Mouse (Mus musculus) common myeloid progenitor, adult 5-6 weeks (primary cell): ENCODE results near the gene Ephx1. TPM values are rescaled to one million over a fixed set of nuclear protein-coding genes. Genes with fewer than 3 reads are reported as not detected.
"Not testable (repeated sequence)": the region's sequence is repeated elsewhere in the genome, so short reads cannot be mapped to it uniquely, and the experiment has no call there.

Source experiments
- ATAC-seq: replicated peaks from 2 replicates; pipeline ENCODE4 v1.8.0; 2016; ENCODE audit warnings: low read depth, mild to moderate bottlenecking, moderate TSS enrichment, inconsistent platforms; ENCODE audit not compliant: poor library complexity, severe bottlenecking
- total RNA-seq: library from RNA; stranded (forward); fragments of 200-1000, 187-1606 nt; gene quantifications from 2 replicates; pipeline ENCODE4 v1.2.3, GENCODE M21; 2017

Ephx1 gene
- total RNA-seq, 1 experiment from 2014 or later, result 1.1 TPM

DNA sequence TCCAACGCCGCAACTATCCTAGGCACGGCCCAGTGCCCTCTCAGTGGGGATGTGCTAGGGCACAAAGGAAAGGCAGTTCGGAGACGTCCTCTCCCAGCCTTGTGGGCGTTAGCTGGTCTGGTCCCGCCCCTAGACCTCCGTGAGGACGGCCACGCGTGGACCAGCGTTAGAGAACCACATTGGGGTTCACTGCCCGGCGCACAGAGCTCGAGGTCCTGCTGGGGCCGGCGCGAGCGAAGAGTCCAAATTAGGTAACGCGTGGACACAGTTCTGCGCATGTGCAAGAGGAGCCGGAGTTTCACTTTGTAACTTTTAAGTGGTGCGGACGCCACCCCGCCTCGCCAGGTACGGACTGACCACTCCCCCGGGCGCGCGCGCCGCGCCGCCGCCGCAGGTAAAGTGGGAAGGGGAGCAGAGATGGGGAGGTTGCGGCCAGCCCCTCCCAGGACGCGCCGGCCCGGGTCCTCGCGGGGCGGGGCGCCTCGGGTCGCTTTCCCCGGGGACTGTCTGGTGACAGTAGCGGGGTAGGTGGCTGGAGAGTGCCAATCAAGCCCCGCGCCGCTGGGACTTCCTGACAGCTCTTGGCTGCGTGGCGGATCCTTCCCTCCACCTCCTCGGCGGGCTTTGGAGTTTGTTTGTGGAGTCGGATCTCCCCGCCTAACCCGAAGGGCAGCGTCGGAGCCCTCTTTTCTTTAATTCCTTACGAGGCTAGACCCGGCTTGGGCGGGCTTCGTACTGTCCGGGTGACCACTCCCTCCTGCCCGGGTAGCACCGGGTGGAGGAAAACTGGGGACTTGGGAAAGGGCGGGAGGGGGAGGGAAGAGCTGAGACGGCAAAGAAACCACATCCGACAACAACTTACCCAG is 78.3 kb downstream of the Ephx1 start, which contains the start of gene Tmem63a:
Gene Tmem63a, plus strand, starts transcription at position 179 of the 866 bp plus-strand sequence.
- peak; percentile 30 for ATAC-seq

DNA sequence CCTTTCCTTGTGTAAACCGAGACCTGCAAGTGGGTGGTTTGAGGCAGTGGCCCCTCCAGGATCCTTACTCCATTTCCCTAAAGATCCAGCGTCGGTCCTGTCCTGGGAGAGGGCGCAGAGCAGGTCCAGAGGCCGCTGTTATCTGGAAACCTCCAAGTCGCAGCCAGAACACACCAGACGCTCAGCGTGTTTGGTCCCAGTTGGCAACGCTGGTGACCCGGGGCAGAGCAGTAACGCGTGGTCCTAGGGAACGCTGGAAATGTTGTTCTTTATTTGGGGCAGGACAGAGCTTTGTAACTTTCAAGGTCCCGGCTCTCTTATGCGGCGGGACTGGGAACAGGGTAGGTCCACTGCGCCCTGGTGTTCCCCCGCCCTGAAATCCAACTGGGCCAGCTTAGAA is 79.0 kb downstream of the Ephx1 start:
- no peak for ATAC-seq

DNA sequence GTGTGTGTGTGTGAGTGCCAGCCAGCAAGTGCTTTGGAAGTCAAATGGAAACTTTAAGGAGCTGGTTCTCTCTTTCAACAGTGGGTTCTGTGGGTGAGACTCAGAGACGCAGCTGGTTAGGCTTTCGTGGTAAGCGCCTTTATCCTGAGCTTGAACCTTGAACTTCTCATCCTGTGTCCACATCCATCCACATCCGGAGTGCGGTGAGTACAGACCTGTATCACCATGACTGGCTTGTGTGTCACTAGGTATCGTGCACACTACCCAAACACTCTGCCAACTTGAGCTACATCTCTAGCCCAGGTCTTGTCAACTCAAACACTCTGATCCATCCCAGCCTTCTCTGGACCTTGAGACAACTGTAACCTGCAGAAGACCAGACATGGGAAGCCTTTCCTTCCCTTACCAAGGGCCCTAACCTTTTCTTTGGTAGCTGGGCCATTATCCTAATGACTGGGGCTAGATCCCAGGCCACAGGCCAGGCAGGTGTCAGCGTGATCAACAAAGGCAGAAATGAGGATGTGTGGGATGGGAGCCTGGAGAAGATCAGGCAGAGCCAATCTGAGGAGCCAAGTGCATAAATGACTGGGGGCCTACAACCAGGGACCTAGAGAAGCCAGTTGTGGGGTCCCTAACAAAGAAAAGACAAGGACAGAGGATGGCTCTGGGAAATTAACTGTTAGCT is 79.8 kb downstream of the Ephx1 start:
- ATAC-seq, result 0 out of 2 replicates have a peak, but pooled peaks have one; percentile 7

DNA sequence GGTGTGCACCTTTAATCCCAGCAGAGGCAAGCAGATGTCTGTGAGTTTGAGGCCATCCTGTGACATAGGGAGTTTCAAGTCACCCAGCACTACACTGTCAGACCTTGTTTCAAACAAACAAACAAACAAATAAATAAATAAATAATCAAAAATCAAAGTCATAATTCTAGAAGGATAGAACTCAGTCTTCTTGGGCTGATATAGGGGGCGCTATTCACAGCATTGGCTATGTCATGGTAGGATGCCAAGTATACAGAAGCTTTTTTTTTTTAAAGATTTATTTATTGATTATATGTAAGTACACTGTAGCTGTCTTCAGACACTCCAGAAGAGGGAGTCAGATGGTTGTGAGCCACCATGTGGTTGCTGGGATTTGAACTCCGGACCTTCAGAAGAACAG is 81.9 kb downstream of the Ephx1 start:
- ATAC-seq, result not testable (repeated sequence)

DNA sequence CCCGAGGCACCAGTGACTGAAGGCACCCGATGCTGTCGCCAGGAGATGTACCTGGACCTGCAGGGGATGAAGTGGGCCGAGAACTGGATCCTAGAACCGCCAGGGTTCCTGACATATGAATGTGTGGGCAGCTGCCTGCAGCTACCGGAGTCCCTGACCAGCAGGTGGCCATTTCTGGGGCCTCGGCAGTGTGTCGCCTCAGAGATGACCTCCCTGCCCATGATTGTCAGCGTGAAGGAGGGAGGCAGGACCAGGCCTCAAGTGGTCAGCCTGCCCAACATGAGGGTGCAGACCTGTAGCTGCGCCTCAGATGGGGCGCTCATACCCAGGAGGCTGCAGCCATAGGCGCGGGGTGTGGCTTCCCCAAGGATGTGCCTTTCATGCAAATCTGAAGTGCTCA is 83.1 kb downstream of the Ephx1 start:
- not testable (repeated sequence) for ATAC-seq

DNA sequence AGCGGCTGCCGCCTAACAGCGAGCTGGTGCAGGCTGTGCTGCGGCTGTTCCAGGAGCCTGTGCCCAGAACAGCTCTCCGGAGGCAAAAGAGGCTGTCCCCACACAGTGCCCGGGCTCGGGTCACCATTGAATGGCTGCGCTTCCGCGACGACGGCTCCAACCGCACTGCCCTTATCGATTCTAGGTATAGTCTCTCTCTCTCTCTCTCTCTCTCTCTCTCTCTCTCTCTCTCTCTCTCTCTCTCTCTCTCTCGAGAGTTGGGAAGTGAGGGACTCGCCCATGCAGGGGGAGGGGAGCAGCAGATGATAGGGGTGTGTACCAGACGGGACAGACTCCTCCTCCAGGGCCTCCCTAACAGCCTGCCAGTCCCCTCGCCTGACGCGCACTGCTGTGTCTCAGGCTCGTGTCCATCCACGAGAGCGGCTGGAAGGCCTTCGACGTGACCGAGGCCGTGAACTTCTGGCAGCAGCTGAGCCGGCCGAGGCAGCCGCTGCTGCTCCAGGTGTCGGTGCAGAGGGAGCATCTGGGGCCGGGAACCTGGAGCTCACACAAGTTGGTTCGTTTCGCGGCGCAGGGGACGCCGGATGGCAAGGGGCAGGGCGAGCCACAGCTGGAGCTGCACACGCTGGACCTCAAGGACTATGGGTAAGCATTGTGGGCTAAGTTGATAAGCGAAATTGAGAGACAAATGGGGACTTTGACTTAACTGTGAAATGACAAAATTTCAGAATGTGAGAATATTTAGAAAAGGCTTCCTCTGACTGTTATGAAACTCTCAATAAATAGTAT is 83.9 kb downstream of the Ephx1 start:
- ATAC-seq, result peak; percentile 86

DNA sequence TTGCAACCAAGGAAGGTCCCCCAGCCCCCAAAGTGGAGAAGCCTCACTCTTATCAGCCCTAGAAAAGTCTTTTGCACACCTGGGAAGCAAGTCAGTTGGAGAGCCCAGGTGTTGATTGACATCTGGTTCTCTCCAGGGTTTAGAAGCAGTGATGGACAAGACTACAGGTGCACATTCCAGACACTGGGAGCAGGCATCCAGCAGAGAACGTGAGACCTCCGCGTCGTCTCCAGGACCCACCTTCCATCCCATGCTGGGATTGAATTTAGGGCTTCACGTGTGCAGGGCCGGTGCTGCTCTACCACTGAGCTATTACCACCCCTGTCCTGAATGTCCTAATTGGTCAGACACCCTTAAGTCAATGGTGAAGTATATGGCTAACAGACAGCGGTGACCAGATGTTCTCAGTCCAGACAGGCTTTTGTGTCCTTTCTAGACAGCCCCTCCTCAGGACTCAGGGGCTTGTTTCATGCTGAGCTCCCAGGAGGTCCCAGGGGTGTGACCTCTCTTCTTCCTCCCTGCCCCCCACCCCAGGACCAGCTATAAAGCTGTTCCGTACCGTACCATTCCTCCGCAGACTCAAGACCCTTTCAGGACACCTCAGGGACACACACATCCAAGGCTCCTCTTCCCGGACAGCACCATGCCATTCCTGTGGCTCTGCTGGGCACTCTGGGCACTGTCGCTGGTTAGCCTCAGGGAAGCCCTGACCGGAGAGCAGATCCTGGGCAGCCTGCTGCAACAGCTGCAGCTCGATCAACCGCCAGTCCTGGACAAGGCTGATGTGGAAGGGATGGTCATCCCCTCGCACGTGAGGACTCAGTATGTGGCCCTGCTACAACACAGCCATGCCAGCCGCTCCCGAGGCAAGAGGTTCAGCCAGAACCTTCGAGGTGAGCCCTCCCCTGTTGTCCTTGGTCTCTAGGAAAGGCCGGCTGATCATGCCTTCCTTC is 86.0 kb downstream of the Ephx1 start, which contains the start of gene Lefty1:
Gene Lefty1, plus strand, starts transcription at position 556 of the 953 bp plus-strand sequence.
- no peak for ATAC-seq

DNA sequence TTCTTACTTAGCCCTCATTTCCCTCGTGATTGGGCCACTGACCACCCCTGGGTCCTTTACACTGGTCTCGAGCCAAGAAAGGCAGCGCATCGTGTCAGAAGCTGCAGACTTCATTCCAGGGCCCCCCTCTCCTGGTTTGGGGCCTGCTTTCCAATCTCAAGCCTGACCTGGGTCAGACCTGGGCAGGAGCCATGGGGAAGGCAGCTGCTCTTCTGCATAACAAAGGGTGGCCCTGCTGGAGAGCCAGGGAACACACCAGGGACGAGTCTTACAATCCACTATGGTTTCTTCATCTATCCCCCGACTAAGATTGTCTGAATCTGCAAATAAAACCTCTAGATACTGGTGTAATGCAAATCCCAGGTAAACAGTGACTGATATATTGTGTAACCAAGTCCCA is 87.0 kb downstream of the Ephx1 start:
- no peak for ATAC-seq

DNA sequence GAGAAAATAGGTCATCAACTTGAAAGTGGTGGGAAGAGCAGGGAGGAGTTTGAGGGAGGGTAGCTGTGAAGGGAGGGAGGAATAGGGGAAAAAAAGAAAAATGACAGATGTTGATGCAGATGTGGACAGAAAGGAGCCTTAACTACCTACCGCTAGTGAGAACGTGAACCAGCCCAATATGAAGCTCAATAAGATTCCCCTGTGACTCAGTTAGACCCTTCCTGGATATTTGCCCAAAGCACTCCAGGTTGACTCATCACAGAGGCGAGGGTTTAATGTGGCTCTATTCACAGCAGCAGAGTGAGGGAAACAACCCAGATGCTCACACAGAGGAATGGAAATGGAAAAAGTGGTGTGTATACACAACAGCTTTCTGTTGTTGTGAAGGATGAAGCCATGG is 89.6 kb downstream of the Ephx1 start:
- ATAC-seq, result no peak

DNA sequence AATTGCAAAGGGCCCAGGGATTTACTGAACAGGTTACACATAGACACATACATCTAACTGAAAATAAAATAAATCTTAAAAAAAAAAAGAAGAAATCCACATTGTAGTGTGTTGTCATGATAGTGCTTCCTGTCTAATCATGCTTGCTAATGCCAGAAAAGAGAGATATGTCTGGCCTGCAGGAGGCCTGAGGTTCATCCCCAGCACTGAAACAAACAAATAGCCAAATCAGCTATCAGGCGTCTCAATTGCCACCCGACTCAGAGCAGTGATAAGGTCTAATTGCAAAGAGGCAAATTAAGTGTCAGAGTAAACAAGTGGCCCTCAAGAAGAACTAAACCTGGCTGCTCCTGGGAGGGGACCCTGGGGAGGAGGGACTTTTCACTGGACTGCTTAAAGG is 91.1 kb downstream of the Ephx1 start:
- ATAC-seq, result no peak

DNA sequence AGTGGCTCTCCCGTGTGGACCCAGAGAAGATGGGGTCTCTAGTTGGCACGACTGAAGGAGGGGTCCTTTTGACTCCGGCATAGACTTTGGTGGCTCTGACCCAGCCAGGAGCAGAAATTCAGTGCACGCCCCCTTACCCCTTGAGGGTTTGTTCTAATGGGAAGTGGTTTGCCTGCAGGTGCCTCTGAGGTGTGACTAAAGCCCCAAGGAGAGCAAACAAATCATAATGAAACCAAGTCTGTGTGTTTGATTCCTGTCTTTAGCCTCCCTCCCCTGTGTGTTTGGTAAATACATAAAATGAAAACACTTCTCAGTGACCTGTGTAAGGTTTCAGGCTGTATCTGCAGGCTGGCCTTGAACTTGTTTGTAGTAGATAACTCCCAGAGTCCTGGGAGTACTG is 94.4 kb downstream of the Ephx1 start:
- no peak for ATAC-seq

Other genes with a start within 250 kb of the Ephx1 start
- gene H3f3a, start 207.0 kb downstream of the Ephx1 start, total RNA-seq, result 1,892 and 2,280 TPM in 2 replicates
- gene Sde2, start 169.8 kb downstream of the Ephx1 start, total RNA-seq, result 42.4 and 47.0 TPM in 2 replicates
- gene Lefty2, start 127.8 kb downstream of the Ephx1 start, total RNA-seq, result not detected in 2 replicates
- 20.5 and 30.5 TPM in 2 replicates for gene Pycr2, start 116.6 kb downstream of the Ephx1 start, total RNA-seq
- gene Lefty1, start 85.9 kb downstream of the Ephx1 start, total RNA-seq, result 0.82 and 3.3 TPM in 2 replicates
- 9.7 and 11.6 TPM in 2 replicates for gene Tmem63a, start 78.6 kb downstream of the Ephx1 start, total RNA-seq
- not detected in 2 replicates for gene 9130409I23Rik, start 30.3 kb upstream of the Ephx1 start, total RNA-seq
- 26.1 and 33.6 TPM in 2 replicates for gene Nvl, start 123.3 kb upstream of the Ephx1 start, total RNA-seq
- 85.3 and 85.6 TPM in 2 replicates for gene Cnih4, start 123.8 kb upstream of the Ephx1 start, total RNA-seq
- gene Wdr26, start 191.1 kb upstream of the Ephx1 start, total RNA-seq, result 107 and 130 TPM in 2 replicates